Mouse (Mus musculus): ENCODE results near the gene Dop1b. TPM values are rescaled to one million over a fixed set of nuclear protein-coding genes. Genes with fewer than 3 reads are reported as not detected.

Dop1b gene
- polyA plus RNA-seq, 1 experiment from 2014 or later: 8.1 TPM

DNA sequence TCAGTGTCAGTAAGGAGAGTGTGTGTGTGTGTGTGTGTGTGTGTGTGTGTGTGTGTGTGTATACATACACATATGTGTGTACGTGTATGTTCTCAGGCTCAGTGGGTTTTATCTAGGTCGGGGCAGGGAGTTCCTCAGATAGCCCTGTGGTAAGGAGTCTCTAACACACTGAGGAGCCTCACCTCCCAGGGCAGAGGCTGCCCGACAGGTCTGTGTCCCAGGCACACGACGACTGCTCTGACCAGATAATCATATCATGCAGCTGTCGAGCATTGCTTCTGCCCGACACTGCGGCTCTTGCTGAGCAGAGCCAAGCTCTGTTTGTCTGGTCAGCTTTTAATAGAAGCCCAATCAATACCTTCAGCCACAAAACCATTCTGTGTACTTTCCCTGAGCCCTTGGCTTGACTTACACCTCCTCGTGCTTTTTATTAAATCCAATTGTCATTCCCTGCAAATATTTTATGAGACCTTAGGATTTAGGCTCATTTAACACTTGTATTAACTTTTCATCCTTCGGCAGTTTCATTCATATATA is 33.2 kb downstream of the Dop1b start:
- no peak overlapping the region for H3K27ac ChIP-seq (replicated peaks in 1 of 2; ENCODE audit: control insufficient read depth in 1 of 2, insufficient read depth in 1 of 2, low read depth in 2 of 2, low read length in 2 of 2)
- H3K9me3 ChIP-seq (ENCODE audit: control insufficient read depth, low read length): no peaks in the 10 kb centered on the region
- ATAC-seq (ENCODE audit: insufficient number of reproducible peaks, insufficient read depth, low FRiP score, low read depth): no peak
- no peaks in the 10 kb centered on the region for H3K27me3 ChIP-seq (ENCODE audit: control insufficient read depth, insufficient read depth, low read length)
- H3K9ac ChIP-seq (ENCODE audit: low read length): no peak overlapping the region
- no peak overlapping the region for H3K4me2 ChIP-seq (ENCODE audit: low read length)
- no peak overlapping the region for H3K4me3 ChIP-seq (ENCODE audit: control insufficient read depth in 1 of 2, insufficient read depth in 1 of 2, low read depth in 1 of 2, low read length in 2 of 2)
- 0 out of 2 replicates have a peak, but pooled peaks cover 3% of the 10 kb centered on the region for H3K36me3 ChIP-seq (ENCODE audit: control insufficient read depth, insufficient read depth, low read length)
- peaks cover 0 to 2% of the 10 kb centered on the region in 2 experiments; a peak in 1 of 4 replicates for H3K4me1 ChIP-seq (ENCODE audit: control insufficient read depth in 2 of 2, insufficient read depth in 2 of 2, low read length in 2 of 2)
- WGBS: 60% methylated on average over 10 of the region's 10 CpGs

DNA sequence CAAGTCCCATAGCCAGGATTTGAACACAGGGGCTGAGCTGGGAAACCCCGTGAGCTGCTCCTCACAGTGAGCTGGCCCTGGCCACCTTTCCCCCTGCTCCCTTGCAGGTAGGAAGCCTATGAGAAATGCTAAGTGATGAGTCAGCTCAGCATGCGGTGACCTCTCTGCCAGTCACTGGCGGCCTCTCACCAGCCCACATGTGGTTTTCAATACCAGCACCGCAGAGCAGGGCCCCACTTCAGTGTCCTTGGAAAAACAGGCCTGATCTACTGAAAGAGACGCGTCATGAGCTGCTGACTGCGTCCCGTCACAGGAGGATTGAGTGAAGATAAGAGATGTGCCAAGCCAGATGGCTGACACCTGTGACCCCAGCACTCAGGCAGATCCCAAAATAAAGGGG is 34.7 kb downstream of the Dop1b start:
- Histone ChIP-seq H3K9ac (ENCODE audit: low read length) (no peak overlapping the region), H3K4me3 (ENCODE audit: control insufficient read depth in 1 of 2, insufficient read depth in 1 of 2, low read depth in 1 of 2, low read length in 2 of 2) (no peak overlapping the region), H3K36me3 (ENCODE audit: control insufficient read depth, insufficient read depth, low read length) (no peaks in the 10 kb centered on the region), H3K9me3 (ENCODE audit: control insufficient read depth, low read length) (no peaks in the 10 kb centered on the region), H3K4me2 (ENCODE audit: low read length) (no peak overlapping the region), H3K4me1 (ENCODE audit: control insufficient read depth in 2 of 2, insufficient read depth in 2 of 2, low read length in 2 of 2) (peaks cover 0 to 2% of the 10 kb centered on the region in 2 experiments; a peak in 1 of 4 replicates), H3K27me3 (ENCODE audit: control insufficient read depth, insufficient read depth, low read length) (no peaks in the 10 kb centered on the region), H3K27ac (replicated peaks in 1 of 2; ENCODE audit: control insufficient read depth in 1 of 2, insufficient read depth in 1 of 2, low read depth in 2 of 2, low read length in 2 of 2) (no peak overlapping the region)
- WGBS: 45% methylated on average over 8 of the region's 8 CpGs
- no peak for ATAC-seq (ENCODE audit: insufficient number of reproducible peaks, insufficient read depth, low FRiP score, low read depth)

DNA sequence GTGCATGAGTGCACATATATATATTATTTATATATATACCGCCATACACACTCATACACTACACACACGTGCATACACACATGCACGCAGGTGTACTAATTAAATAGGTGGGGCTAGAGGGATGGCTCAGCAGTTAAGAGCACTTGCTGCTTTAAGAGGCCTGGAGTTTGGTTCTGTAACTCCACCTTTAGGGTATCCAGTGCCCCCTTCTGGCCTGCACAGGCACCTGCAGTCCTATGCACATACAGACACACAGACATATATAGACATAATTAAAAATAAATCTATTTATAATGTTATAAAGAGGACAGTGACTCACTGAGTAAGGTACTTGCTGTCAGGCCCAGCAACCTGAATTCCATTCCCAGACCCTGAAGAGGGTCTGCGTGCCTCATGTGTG is 35.3 kb downstream of the Dop1b start:
- Histone ChIP-seq H3K9me3 (ENCODE audit: control insufficient read depth, low read length) (no peaks in the 10 kb centered on the region), H3K27ac (replicated peaks in 1 of 2; ENCODE audit: control insufficient read depth in 1 of 2, insufficient read depth in 1 of 2, low read depth in 2 of 2, low read length in 2 of 2) (no peak overlapping the region), H3K27me3 (ENCODE audit: control insufficient read depth, insufficient read depth, low read length) (no peaks in the 10 kb centered on the region), H3K4me3 (ENCODE audit: control insufficient read depth in 1 of 2, insufficient read depth in 1 of 2, low read depth in 1 of 2, low read length in 2 of 2) (no peak overlapping the region), H3K9ac (ENCODE audit: low read length) (no peak overlapping the region), H3K4me1 (ENCODE audit: control insufficient read depth in 2 of 2, insufficient read depth in 2 of 2, low read length in 2 of 2) (peaks cover 0 to 2% of the 10 kb centered on the region in 2 experiments; a peak in 1 of 4 replicates), H3K36me3 (ENCODE audit: control insufficient read depth, insufficient read depth, low read length) (no peaks in the 10 kb centered on the region), H3K4me2 (ENCODE audit: low read length) (no peak overlapping the region)
- WGBS: 90% methylated on average over 4 of the region's 4 CpGs
- no peak for ATAC-seq (ENCODE audit: insufficient number of reproducible peaks, insufficient read depth, low FRiP score, low read depth)

DNA sequence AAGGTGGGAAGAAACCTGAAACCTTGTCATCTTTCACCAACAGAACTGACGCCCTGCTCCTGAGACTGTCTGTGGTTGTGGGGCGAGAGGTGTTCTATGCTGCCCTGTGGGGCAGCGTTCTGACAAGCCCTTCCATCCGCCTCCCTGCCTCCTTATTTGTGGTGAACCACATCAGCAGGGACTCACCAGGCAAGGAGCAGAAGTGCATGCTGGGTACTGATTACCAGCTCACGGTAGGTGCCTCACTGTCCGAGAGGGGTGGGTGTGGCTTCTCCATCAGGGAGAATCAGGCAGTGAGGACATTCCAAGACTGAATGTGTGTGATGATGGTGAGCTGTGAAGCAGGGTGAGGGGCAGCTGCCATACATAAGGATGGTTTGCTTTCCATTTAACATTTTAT is 35.7 kb downstream of the Dop1b start:
- Histone ChIP-seq H3K27ac (replicated peaks in 1 of 2; ENCODE audit: control insufficient read depth in 1 of 2, insufficient read depth in 1 of 2, low read depth in 2 of 2, low read length in 2 of 2) (no peak overlapping the region), H3K27me3 (ENCODE audit: control insufficient read depth, insufficient read depth, low read length) (no peaks in the 10 kb centered on the region), H3K4me1 (ENCODE audit: control insufficient read depth in 2 of 2, insufficient read depth in 2 of 2, low read length in 2 of 2) (peaks cover 0 to 2% of the 10 kb centered on the region in 2 experiments; a peak in 1 of 4 replicates), H3K9ac (ENCODE audit: low read length) (no peak overlapping the region), H3K36me3 (ENCODE audit: control insufficient read depth, insufficient read depth, low read length) (no peaks in the 10 kb centered on the region), H3K9me3 (ENCODE audit: control insufficient read depth, low read length) (no peaks in the 10 kb centered on the region), H3K4me2 (ENCODE audit: low read length) (no peak overlapping the region), H3K4me3 (ENCODE audit: control insufficient read depth in 1 of 2, insufficient read depth in 1 of 2, low read depth in 1 of 2, low read length in 2 of 2) (no peak overlapping the region)
- no peak for ATAC-seq (ENCODE audit: insufficient number of reproducible peaks, insufficient read depth, low FRiP score, low read depth)
- WGBS: 72% methylated on average over 6 of the region's 6 CpGs

DNA sequence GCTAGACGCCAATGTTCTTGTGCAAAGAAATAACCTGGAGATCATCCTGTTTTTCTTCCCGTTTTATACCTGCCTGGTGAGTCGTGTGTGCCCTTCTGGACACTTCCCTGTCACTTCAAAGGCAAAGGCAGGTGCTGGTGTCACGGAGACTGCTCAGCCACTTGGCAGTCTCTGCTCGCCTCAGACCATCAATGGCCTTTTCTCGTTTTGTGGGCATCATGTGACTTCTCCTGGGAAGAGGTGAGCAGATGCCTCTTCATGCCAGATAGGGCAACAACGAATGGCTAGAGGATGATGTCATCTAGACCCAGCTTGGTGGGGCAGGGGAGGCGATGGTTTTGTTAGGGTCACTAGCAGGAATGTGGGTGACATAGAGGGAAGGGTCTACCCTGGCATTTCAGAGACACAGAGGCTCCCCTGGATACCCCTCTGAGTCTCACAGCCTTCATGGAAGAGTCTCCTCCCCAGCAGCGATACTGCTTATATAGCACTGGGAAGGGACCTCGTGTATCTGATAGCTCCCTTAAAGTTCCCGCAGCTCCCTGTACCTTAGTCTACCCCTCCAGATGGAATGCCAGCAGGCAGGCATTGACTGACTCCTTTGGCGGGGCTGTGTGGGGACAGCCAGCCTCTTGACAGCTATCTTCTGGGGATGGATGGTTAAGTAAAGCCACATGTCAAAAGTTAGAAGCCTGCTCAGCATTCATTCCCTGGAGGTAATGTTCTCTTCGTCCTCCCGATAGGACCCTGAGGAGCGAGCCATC is 37.6 kb downstream of the Dop1b start:
- Histone ChIP-seq H3K9ac (ENCODE audit: low read length) (no peak overlapping the region), H3K27me3 (ENCODE audit: control insufficient read depth, insufficient read depth, low read length) (no peaks in the 10 kb centered on the region), H3K4me3 (ENCODE audit: control insufficient read depth in 1 of 2, insufficient read depth in 1 of 2, low read depth in 1 of 2, low read length in 2 of 2) (no peak overlapping the region), H3K4me2 (ENCODE audit: low read length) (no peak overlapping the region), H3K4me1 (ENCODE audit: control insufficient read depth in 2 of 2, insufficient read depth in 2 of 2, low read length in 2 of 2) (peaks cover 0 to 2% of the 10 kb centered on the region in 2 experiments; a peak in 1 of 4 replicates), H3K36me3 (ENCODE audit: control insufficient read depth, insufficient read depth, low read length) (no peaks in the 10 kb centered on the region), H3K27ac (replicated peaks in 1 of 2; ENCODE audit: control insufficient read depth in 1 of 2, insufficient read depth in 1 of 2, low read depth in 2 of 2, low read length in 2 of 2) (no peak overlapping the region), H3K9me3 (ENCODE audit: control insufficient read depth, low read length) (no peaks in the 10 kb centered on the region)
- whole genome bisulfite sequencing: 62% methylated on average over 15 of the region's 15 CpGs
- no peak for ATAC-seq (ENCODE audit: insufficient number of reproducible peaks, insufficient read depth, low FRiP score, low read depth)

DNA sequence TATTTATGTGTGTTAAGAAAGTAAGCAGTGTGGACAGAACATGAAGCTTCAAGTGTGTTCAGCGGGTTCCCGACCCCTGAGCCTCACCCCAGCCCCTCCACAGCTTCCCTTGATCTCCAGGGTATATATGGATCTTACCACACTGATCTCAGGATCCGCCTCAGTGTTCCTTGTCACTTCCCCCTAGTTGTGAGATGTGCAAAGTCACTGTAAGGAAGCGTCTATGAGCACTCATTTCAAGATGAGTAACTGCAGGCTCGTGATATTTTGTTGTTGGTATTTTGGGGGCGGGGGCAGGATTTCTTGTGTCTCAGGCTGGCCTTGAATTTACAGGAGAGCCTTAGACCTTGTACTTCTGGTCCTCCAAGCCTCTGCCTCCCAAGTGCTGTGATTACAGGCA is 38.8 kb downstream of the Dop1b start:
- H3K4me1 ChIP-seq (ENCODE audit: control insufficient read depth in 2 of 2, insufficient read depth in 2 of 2, low read length in 2 of 2): peaks cover 0 to 2% of the 10 kb centered on the region in 2 experiments; a peak in 1 of 4 replicates
- no peaks in the 10 kb centered on the region for H3K9me3 ChIP-seq (ENCODE audit: control insufficient read depth, low read length)
- H3K9ac ChIP-seq (ENCODE audit: low read length): no peak overlapping the region
- H3K27me3 ChIP-seq (ENCODE audit: control insufficient read depth, insufficient read depth, low read length): no peaks in the 10 kb centered on the region
- WGBS: 78% methylated on average over 6 of the region's 6 CpGs
- no peak for ATAC-seq (ENCODE audit: insufficient number of reproducible peaks, insufficient read depth, low FRiP score, low read depth)
- H3K27ac ChIP-seq (replicated peaks in 1 of 2; ENCODE audit: control insufficient read depth in 1 of 2, insufficient read depth in 1 of 2, low read depth in 2 of 2, low read length in 2 of 2): no peak overlapping the region
- H3K4me2 ChIP-seq (ENCODE audit: low read length): no peak overlapping the region
- peaks cover 3% of the 10 kb centered on the region; the same call in 1 of the 2 replicates for H3K36me3 ChIP-seq (ENCODE audit: control insufficient read depth, insufficient read depth, low read length)
- H3K4me3 ChIP-seq (ENCODE audit: control insufficient read depth in 1 of 2, insufficient read depth in 1 of 2, low read depth in 1 of 2, low read length in 2 of 2): no peak overlapping the region

DNA sequence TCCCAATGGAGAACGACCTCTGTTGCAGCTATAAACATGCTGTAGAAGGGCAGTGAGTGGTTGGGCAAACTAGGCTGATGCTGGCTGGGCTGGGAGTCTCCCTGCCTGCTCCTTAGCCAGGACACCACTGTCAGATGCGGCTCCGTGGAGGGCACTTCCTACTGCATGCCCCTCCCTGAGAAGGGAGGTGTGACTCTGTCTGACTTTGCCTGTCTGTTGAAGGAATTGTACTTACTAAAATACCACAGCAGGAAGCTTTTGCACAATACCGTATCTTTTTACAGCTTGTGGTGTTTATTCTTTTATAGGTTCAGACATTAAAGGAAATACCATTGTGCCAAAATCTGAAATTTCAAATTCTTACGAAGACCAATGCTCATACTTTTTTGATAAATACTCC is 40.1 kb downstream of the Dop1b start:
- no peak for ATAC-seq (ENCODE audit: insufficient number of reproducible peaks, insufficient read depth, low FRiP score, low read depth)

More for the DNA sequence above, 40.1 kb downstream of the Dop1b start:
- Histone ChIP-seq H3K4me1 (ENCODE audit: control insufficient read depth in 2 of 2, insufficient read depth in 2 of 2, low read length in 2 of 2) (peaks cover 0 to 2% of the 10 kb centered on the region in 2 experiments; a peak in 1 of 4 replicates), H3K9ac (ENCODE audit: low read length) (no peak overlapping the region), H3K4me3 (ENCODE audit: control insufficient read depth in 1 of 2, insufficient read depth in 1 of 2, low read depth in 1 of 2, low read length in 2 of 2) (no peak overlapping the region), H3K36me3 (ENCODE audit: control insufficient read depth, insufficient read depth, low read length) (peaks cover 6% of the 10 kb centered on the region; the same call in 1 of the 2 replicates), H3K27me3 (ENCODE audit: control insufficient read depth, insufficient read depth, low read length) (no peaks in the 10 kb centered on the region), H3K4me2 (ENCODE audit: low read length) (no peak overlapping the region), H3K9me3 (ENCODE audit: control insufficient read depth, low read length) (no peaks in the 10 kb centered on the region), H3K27ac (replicated peaks in 1 of 2; ENCODE audit: control insufficient read depth in 1 of 2, insufficient read depth in 1 of 2, low read depth in 2 of 2, low read length in 2 of 2) (no peak overlapping the region)
- WGBS: 54% methylated on average over 5 of the region's 5 CpGs
